Mouse (Mus musculus): ENCODE data around the gene Actbl2. TPM values are rescaled to one million over a fixed set of nuclear protein-coding genes. Genes with fewer than 3 reads are reported as not detected.
A peak's percentile ranks its signal among the peaks of the same experiment; 100 is the strongest.

Gene Actbl2
- polyA plus RNA-seq, 1 experiment from 2014 or later = not detected

- H3K27me3 ChIP-seq (replicated peaks; ENCODE audit: control insufficient read depth, insufficient read depth, low read length) = no peaks in the 10 kb centered on the region
- WGBS = 94% methylated on average over 1 of the region's 1 CpGs
- no peak overlapping the region for H3K4me3 ChIP-seq (ENCODE audit: low read length)
- H3K4me1 ChIP-seq (ENCODE audit: control insufficient read depth, insufficient read depth, low read length) = no peaks in the 10 kb centered on the region
- H3K27ac ChIP-seq (ENCODE audit: low read length) = no peak overlapping the region
- H3K36me3 ChIP-seq (ENCODE audit: control insufficient read depth, insufficient read depth, low read length) = no peaks in the 10 kb centered on the region
- no peak overlapping the region for H3K4me2 ChIP-seq (ENCODE audit: low read depth, low read length)
- ATAC-seq = no peak
- no peak overlapping the region for H3K9ac ChIP-seq (ENCODE audit: low read depth, low read length)
- H3K9me3 ChIP-seq (ENCODE audit: control insufficient read depth, low read length) = peaks cover 4% of the 10 kb centered on the region; the same call in 1 of the 2 replicates
These were observed 17.5 kb upstream of the Actbl2 start for GRCm38 (mm10) chr13:111237296-111237695.

- Histone ChIP-seq H3K9me3 (ENCODE audit: control insufficient read depth, low read length) (peaks cover 4% of the 10 kb centered on the region; the same call in 1 of the 2 replicates), H3K4me2 (ENCODE audit: low read depth, low read length) (no peak overlapping the region), H3K9ac (ENCODE audit: low read depth, low read length) (no peak overlapping the region), H3K4me3 (ENCODE audit: low read length) (no peak overlapping the region), H3K27me3 (replicated peaks; ENCODE audit: control insufficient read depth, insufficient read depth, low read length) (no peaks in the 10 kb centered on the region), H3K4me1 (ENCODE audit: control insufficient read depth, insufficient read depth, low read length) (no peaks in the 10 kb centered on the region), H3K36me3 (ENCODE audit: control insufficient read depth, insufficient read depth, low read length) (no peaks in the 10 kb centered on the region), H3K27ac (ENCODE audit: low read length) (no peak overlapping the region)
- 33% methylated on average over 3 of the region's 3 CpGs for WGBS
- ATAC-seq = peak; percentile 74
These were observed 16.8 kb upstream of the Actbl2 start for GRCm38 (mm10) chr13:111237865-111238465.

- no peak overlapping the region for H3K4me3 ChIP-seq (ENCODE audit: low read length)
- no peak overlapping the region for H3K4me2 ChIP-seq (ENCODE audit: low read depth, low read length)
- no peak overlapping the region for H3K27ac ChIP-seq (ENCODE audit: low read length)
- no peaks in the 10 kb centered on the region for H3K4me1 ChIP-seq (ENCODE audit: control insufficient read depth, insufficient read depth, low read length)
- 73% methylated on average over 5 of the region's 5 CpGs for WGBS
- no peak for ATAC-seq
- no peaks in the 10 kb centered on the region for H3K27me3 ChIP-seq (replicated peaks; ENCODE audit: control insufficient read depth, insufficient read depth, low read length)
- no peak overlapping the region for H3K9ac ChIP-seq (ENCODE audit: low read depth, low read length)
- H3K36me3 ChIP-seq (ENCODE audit: control insufficient read depth, insufficient read depth, low read length) = no peaks in the 10 kb centered on the region
- H3K9me3 ChIP-seq (ENCODE audit: control insufficient read depth, low read length) = no peaks in the 10 kb centered on the region
These were observed 3.7 kb upstream of the Actbl2 start for GRCm38 (mm10) chr13:111251106-111251505.

- Histone ChIP-seq H3K4me1 (ENCODE audit: control insufficient read depth, insufficient read depth, low read length) (no peaks in the 10 kb centered on the region), H3K4me2 (ENCODE audit: low read depth, low read length) (no peak overlapping the region), H3K4me3 (ENCODE audit: low read length) (no peak overlapping the region), H3K9me3 (ENCODE audit: control insufficient read depth, low read length) (no peaks in the 10 kb centered on the region), H3K36me3 (ENCODE audit: control insufficient read depth, insufficient read depth, low read length) (no peaks in the 10 kb centered on the region), H3K27ac (ENCODE audit: low read length) (no peak overlapping the region), H3K27me3 (replicated peaks; ENCODE audit: control insufficient read depth, insufficient read depth, low read length) (no peaks in the 10 kb centered on the region), H3K9ac (ENCODE audit: low read depth, low read length) (no peak overlapping the region)
- ATAC-seq = no peak
- 66% methylated on average over 5 of the region's 5 CpGs for WGBS
These were observed 3.0 kb upstream of the Actbl2 start for GRCm38 (mm10) chr13:111251795-111252194.

GRCm38 (mm10) chr13:111258016-111258415 lies 3.2 kb downstream of the Actbl2 start:
- no peak overlapping the region for H3K4me3 ChIP-seq (ENCODE audit: low read length)
- H3K9me3 ChIP-seq (ENCODE audit: control insufficient read depth, low read length) = no peaks in the 10 kb centered on the region
- no peaks in the 10 kb centered on the region for H3K4me1 ChIP-seq (ENCODE audit: control insufficient read depth, insufficient read depth, low read length)
- H3K9ac ChIP-seq (ENCODE audit: low read depth, low read length) = no peak overlapping the region
- no peaks in the 10 kb centered on the region for H3K36me3 ChIP-seq (ENCODE audit: control insufficient read depth, insufficient read depth, low read length)
- no peaks in the 10 kb centered on the region for H3K27me3 ChIP-seq (replicated peaks; ENCODE audit: control insufficient read depth, insufficient read depth, low read length)
- no peak overlapping the region for H3K27ac ChIP-seq (ENCODE audit: low read length)
- 65% methylated on average over 4 of the region's 4 CpGs for WGBS
- no peak for ATAC-seq
- H3K4me2 ChIP-seq (ENCODE audit: low read depth, low read length) = no peak overlapping the region

- no peak for ATAC-seq
These were observed 3.7 kb downstream of the Actbl2 start for GRCm38 (mm10) chr13:111258424-111259092.

GRCm38 (mm10) chr13:111259093-111259491 lies 4.3 kb downstream of the Actbl2 start:
- H3K27me3 ChIP-seq (replicated peaks; ENCODE audit: control insufficient read depth, insufficient read depth, low read length) = no peaks in the 10 kb centered on the region
- H3K27ac ChIP-seq (ENCODE audit: low read length) = no peak overlapping the region
- no peak for ATAC-seq
- H3K9me3 ChIP-seq (ENCODE audit: control insufficient read depth, low read length) = no peaks in the 10 kb centered on the region
- no peaks in the 10 kb centered on the region for H3K36me3 ChIP-seq (ENCODE audit: control insufficient read depth, insufficient read depth, low read length)
- H3K4me1 ChIP-seq (ENCODE audit: control insufficient read depth, insufficient read depth, low read length) = no peaks in the 10 kb centered on the region
- no peak overlapping the region for H3K9ac ChIP-seq (ENCODE audit: low read depth, low read length)
- 70% methylated on average over 6 of the region's 6 CpGs for WGBS
- H3K4me2 ChIP-seq (ENCODE audit: low read depth, low read length) = no peak overlapping the region
- no peak overlapping the region for H3K4me3 ChIP-seq (ENCODE audit: low read length)

More at GRCm38 (mm10) chr13:111258424-111259092, 3.7 kb downstream of the Actbl2 start:
- Histone ChIP-seq H3K4me3 (ENCODE audit: low read length) (no peak overlapping the region), H3K9me3 (ENCODE audit: control insufficient read depth, low read length) (no peaks in the 10 kb centered on the region), H3K4me1 (ENCODE audit: control insufficient read depth, insufficient read depth, low read length) (no peaks in the 10 kb centered on the region), H3K27me3 (replicated peaks; ENCODE audit: control insufficient read depth, insufficient read depth, low read length) (no peaks in the 10 kb centered on the region), H3K27ac (ENCODE audit: low read length) (no peak overlapping the region), H3K4me2 (ENCODE audit: low read depth, low read length) (no peak overlapping the region), H3K9ac (ENCODE audit: low read depth, low read length) (no peak overlapping the region), H3K36me3 (ENCODE audit: control insufficient read depth, insufficient read depth, low read length) (no peaks in the 10 kb centered on the region)
- WGBS = 84% methylated on average over 11 of the region's 11 CpGs

GRCm38 (mm10) chr13:111259711-111260110 lies 4.9 kb downstream of the Actbl2 start:
- Histone ChIP-seq H3K36me3 (ENCODE audit: control insufficient read depth, insufficient read depth, low read length) (no peaks in the 10 kb centered on the region), H3K9ac (ENCODE audit: low read depth, low read length) (no peak overlapping the region), H3K4me2 (ENCODE audit: low read depth, low read length) (no peak overlapping the region), H3K4me3 (ENCODE audit: low read length) (no peak overlapping the region), H3K9me3 (ENCODE audit: control insufficient read depth, low read length) (no peaks in the 10 kb centered on the region), H3K27me3 (replicated peaks; ENCODE audit: control insufficient read depth, insufficient read depth, low read length) (no peaks in the 10 kb centered on the region), H3K4me1 (ENCODE audit: control insufficient read depth, insufficient read depth, low read length) (no peaks in the 10 kb centered on the region), H3K27ac (ENCODE audit: low read length) (no peak overlapping the region)
- WGBS = 67% methylated on average over 7 of the region's 7 CpGs
- ATAC-seq = no peak

GRCm38 (mm10) chr13:111263186-111263585 lies 8.4 kb downstream of the Actbl2 start:
- no peak overlapping the region for H3K4me3 ChIP-seq (ENCODE audit: low read length)
- no peak for ATAC-seq

More at GRCm38 (mm10) chr13:111263186-111263585, 8.4 kb downstream of the Actbl2 start:
- Histone ChIP-seq H3K9ac (ENCODE audit: low read depth, low read length) (no peak overlapping the region), H3K4me2 (ENCODE audit: low read depth, low read length) (no peak overlapping the region), H3K27ac (ENCODE audit: low read length) (no peak overlapping the region), H3K27me3 (replicated peaks; ENCODE audit: control insufficient read depth, insufficient read depth, low read length) (no peaks in the 10 kb centered on the region), H3K4me1 (ENCODE audit: control insufficient read depth, insufficient read depth, low read length) (peaks cover 5% of the 10 kb centered on the region), H3K36me3 (ENCODE audit: control insufficient read depth, insufficient read depth, low read length) (no peaks in the 10 kb centered on the region), H3K9me3 (ENCODE audit: control insufficient read depth, low read length) (no peaks in the 10 kb centered on the region)
- 89% methylated on average over 2 of the region's 2 CpGs for WGBS

Data from intestine, embryonic 16.5 days (tissue).